Mouse (Mus musculus) thymus, postnatal 4 days (tissue): ENCODE data around the gene Zfyve16.

ENCODE experiments used
- DNase-seq: peaks from one replicate; pipeline ENCODE4 v3.0.0; 2021

Zfyve16 gene

DNA sequence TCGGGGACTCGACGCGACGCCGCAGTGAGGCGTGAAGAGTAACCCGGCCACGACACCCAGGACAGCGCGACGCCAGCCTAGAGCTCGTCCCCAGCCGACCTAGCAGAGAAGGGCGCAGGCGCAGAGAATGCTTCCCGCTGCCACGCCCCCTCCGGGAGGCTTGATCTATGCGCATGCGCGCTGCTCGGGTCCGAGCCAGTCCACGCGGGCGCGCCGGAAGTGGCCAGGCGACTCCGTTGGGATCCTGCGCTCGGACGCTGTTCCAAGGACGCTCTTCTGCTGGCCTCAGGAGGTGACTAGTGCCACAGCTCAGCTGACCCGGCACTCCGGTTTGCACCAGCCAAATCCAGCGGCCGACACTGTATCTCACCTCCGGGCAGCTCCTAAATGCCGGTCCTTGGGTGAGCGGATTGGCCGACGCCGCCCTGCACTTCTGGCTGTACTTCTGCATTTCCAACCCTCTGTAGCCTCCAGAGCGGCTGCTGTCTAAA, at the start of gene Zfyve16:
Gene Zfyve16, minus strand, starts transcription at position 148 of the 491 bp plus-strand sequence.
- peak; percentile 98 for DNase-seq

DNA sequence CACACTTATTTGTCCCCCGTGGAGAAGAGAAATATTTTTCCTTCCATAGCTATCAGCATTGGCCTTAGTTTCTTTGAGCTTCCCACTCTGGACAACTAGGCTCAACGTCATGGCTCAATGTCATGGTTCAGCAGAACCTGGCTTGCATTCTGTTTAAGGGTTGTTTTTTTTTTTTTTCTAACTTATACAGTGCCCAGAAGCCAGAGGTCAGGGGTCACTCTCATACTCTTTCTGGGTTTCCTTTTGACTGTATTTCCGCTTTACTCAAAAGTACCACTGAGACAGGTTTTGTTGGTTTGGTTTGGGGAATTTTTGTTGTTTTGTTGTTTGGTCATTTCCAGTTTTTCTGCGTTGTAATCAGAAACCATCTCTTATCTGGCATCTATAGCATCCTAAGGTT, 47.5 kb upstream of the Zfyve16 start:
- DNase-seq, result no peak

DNA sequence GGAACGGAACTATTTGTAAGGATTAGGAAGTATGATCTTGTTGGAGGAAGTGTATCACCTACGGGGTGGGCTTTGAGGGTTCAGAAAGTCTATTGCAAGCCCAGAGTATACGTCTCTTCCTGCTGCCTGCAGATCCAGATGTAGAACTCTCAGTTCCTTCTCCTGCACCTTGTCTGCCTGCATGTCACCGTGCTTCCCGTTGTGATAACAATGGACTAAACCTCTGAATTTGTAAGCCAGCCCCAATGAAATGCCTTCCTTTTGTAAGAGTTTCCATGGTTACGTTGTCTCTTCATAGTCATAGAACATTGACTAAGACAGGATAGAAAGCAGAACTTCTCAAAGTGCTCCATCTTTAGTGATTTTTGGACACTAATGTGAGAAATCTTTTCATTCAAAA, 46.0 kb upstream of the Zfyve16 start:
- no peak for DNase-seq

DNA sequence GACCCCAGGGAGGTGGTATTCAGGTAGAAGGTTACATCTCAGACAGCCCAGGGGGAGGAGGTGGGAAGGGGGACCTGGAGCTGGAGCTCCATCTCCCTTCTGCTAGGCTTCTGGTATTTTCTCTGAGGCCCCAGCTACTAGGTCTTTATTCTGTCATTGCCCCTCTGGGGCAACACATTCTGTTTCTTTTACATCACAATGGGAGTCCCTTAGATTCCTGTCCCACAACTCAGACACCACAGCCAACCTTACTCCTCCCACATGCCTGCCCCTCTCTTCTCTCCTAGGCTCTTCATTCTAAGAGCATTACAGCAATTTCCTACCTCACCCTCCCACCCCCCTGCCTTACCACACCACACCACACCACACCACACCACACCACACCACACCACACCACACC, 45.4 kb upstream of the Zfyve16 start, which contains the start of gene Spz1:
Gene Spz1, minus strand, starts transcription at position 101 of the 400 bp plus-strand sequence.
- DNase-seq, result no peak

DNA sequence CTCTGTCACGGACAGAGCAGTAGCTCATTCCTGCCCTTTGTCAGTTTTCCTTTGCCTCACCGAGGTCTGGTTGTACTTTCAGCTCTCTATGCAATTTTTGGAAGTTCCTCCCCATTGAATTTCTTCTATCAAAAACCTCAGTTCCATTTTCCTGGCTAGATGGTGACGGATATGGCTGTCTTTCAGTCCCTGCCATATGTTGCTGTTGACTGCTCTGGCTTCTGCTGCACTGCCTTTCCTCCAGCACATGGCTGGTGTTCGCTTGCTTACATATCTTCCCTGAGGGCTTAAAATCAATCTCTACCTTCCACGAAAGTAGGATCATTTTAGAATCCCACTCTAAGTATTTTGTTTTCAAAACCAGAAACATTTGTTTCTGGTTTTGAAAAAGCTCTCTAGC, 28.8 kb upstream of the Zfyve16 start:
- DNase-seq, result no peak

DNA sequence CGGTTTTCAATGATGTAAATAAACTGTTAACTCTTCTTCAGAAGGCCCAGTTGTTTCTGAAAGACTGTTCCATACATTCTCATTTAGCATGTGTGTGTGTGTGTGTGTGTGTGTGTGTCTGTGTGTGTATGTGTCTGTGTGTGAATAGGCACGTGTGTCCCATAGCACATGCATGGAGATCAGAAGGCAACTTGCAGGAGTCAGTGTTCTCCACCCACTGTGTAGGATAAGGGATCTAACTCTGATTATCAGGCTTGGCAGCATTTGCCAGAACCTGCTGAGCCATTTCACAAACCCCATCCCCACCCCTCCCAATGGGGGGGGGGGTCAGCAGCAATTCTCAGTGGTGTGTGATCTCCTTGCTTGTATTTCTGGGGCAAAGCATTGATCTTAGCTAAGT, 26.6 kb upstream of the Zfyve16 start:
- DNase-seq, result no peak

DNA sequence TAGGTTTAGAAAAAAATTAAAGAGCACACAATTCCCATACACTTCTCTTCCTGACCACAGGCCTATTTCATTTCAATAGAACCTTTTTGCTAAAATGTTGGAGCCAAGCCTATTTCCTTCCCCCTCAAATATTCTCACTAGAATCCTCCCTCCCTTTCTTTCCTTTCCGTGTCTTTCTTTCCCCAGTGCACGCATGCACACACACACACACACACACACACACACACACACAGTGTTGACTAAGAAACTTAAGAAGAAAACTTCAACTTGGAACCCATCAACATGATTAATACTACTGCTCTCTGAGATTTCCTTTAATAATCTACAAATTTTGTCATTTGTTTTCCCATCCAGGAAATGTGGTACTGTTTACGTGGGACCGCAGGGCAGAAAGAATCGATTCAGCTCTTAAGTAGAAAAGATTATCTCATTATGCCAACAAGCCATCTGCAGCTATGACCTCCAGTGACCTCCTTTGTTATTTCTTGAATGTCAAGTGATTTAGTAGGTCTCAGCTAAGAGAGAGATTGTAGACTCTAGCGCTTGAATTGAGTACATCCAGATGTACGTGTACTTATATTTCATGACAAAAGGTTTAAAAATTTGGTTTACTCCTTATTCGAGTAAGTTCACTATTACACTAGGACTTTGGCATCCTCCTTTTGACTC, 25.9 kb upstream of the Zfyve16 start:
- no peak for DNase-seq

DNA sequence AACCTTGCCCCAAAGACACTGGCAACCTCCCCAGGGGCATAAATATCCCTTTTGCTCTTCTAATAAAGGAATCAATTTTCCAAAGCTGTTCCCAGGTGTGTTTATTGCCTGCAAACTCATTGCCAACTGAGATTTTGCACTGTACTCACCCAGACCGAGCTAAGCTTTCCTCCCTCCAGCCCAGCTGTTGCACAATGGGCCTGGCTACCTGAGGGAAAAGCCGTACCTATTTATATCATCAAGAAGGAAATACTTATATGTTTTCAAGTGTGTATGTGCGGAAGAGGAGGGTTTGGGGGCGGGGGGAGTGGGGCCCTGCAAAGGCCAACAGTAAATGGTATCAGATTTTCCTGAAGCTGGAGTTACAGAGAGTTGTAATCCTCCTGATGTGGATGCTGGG, 16.4 kb upstream of the Zfyve16 start:
- DNase-seq, result no peak

DNA sequence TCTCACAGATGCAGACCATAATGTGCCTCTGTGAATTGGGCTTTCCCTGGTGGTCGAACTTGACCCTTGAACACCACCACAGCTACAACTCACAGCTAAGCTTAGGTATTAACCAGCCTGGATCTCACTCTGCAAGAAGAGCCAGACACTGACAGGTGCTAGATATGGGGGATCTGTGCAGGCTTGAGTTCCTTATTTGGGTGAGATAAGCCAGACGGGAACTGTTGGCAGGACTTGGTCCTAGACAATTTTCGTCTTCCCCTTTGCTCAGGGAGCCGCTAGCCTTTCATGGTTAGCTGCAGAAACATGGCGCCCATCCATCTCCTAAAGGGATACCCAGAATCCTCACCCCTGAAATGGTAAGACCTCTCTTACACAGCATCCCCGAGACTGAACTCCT, 10.3 kb upstream of the Zfyve16 start:
- no peak for DNase-seq

DNA sequence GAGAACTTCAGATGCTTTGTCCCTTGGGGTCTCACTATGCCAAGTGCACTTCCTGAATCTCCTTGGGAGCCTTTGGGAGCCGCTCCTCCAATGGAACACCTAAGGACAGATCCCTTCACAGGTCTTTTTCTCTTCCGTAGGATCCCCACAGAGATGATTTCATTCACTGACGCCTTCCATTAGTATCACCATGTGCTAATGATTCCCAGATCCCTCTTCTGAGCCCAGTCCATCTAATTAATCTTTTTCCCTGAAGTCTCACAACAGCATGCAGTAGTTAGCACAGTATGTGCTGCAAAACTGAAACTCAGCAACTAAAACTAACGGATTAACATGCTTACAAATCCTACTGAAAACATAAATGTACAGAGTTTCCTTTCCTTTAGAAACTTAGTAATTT, 8.5 kb upstream of the Zfyve16 start:
- DNase-seq, result no peak

DNA sequence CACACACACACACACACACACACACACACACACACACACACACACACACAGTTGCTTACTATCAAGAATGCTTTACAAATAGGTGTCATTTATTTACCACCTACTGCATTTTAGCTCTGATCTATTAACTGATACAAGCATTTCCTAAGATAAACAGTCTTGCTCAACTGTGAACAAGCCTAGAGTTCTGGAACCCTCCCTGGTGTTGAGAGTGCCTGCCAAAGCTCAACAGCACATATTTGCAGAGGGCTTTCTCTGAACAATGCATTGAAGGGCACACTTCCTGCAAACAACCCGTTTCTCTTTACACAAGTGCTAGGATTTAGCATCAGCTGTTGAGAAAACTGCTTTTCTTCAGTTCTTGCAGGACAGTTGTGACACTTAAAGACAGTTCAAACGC, 3.1 kb upstream of the Zfyve16 start:
- DNase-seq, result no peak

DNA sequence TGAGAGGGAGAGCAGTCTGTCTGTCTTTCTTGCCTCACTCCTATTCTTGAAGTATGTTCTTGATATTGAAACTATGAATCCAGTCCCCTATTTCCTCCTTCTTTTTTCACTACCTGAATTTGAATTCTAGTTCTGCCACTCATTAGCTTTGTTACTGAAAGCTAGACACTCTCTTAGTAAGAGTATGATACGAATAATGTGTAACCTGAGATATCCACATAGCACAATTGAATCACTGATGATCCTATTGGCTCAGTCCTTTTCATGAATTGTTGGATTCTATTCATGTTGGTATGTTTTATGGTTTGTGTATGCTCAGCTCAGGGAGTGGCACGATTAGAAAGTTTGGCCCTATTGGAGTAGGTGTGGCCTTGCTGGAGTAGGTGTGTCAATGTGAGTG, 1.5 kb upstream of the Zfyve16 start:
- no peak for DNase-seq

DNA sequence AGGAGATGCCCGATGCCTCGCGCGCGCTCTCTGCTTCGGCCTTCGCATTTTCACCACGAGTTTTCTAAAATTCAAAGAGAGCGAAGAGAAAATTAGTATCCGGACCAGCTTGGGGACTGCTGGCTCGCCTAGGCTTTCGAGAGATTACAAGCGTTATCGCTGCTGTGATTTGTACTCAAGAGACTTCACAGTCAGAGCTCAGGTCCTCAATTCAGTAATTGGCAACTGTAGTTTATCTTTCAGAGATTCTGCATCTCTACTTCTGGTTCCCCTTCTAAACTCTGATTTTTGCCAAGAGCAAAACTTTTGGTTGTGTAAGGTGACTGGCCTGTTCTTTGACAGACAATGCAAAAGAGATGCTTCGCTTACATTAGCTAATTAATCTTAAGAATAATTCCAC, 569 bp upstream of the Zfyve16 start:
- DNase-seq, result no peak

DNA sequence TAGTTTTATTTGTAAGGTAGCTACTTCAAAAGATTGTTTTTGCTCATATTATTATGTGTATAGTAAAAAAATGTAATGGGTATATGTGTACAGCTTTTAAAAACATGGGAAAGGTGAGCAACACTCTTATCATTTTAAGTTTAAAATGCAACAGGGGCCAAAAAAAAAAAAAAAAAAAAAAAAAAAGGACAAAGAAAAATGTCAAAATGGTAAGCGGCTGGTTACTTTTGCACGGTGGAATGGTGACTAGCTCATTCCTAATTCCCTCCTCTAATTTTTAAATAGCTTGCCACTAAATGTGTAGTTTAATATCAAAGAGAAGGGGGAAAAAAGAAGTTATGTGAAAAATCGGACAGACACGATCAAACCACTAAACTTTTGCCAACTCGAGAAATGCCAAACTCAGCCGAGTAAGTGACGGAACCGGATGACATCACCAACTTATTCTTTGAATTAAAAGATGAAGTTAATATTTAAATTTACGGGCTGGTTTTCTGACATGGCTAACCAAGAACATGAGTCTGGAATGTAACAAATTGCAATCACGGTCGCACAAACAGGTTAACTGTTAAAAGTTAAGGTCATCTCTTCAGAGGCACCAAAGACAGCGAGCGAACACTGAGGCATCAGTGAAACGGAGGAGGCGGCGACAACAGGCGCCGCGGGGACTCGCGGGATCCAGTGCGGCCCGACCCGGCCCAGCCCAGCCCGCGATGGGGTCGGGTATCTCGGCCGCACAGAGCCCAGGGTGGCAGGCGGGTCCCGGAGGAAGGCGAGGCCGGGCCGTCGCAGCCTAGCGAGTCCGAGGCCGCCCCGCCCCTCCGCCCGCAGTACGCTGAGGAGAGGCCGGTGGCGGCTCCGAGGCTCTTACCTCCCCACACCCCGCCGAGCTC, 594 bp downstream of the Zfyve16 start:
- no peak for DNase-seq

DNA sequence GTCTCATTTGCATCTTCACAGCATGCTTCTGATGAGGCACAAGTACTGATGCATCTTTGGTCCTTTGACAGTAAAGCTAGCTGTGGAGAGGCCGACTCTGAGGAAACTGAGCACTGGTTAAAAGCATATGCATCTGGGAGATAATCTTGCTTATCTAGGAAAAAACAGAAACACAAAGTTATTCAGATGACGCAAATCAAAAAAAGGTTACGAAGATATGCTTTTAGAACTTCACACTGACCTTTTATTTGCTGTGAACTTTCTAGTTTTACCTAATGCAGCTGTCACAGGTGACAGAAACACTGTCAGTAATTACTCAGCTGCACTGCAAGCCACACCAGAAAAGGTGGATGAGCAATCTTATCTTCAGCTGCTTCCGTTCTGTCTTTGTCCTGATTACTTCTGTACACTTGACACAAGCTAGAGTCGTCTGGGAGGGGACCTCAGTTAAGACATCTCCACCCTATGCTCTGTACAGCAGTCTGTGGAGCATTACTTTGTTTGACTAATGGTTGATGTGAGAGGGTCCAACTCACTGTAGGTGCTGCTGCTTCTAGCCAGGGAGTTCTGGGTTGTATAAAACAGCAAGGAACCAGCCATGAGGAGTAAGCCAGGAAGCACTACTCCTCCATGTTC, 7.4 kb downstream of the Zfyve16 start:
- DNase-seq, result no peak

DNA sequence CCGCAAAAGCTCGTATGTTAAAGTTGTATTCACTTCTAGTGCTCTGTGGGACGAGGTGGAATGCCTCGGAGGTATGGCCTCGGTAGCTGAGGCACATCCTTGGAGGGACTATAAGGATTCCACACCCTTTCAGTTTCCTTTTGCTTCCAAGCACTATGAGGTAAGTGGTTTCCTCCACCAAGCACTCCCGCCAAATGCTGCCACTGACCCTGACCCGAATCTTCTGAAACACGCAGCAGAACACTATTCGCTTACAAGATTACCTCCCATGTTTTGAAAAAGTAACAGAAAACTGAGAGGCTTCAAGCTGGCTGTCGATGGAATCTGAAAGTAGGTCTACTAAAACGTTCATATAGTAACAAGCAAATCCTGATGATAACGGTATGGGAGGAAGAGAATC, 25.8 kb downstream of the Zfyve16 start:
- no peak for DNase-seq

DNA sequence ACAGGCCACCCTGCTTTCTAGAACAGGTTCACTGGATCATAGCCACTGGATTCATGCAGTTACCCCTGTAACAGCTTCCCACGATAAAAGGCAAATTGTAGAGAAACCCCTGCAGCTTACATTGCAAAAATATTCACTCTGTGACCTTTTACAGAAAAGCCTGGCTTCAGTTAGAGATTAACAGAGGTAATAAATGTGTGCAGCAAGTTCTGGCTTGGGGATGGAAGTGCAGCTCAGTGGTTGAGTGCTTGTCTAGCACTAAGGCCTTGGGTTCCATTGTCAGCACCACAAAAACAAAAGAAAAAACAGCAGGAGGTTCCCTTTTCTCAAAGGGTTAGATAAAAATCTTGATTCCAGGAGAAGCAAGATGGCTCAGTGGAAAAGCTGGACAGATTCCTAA, 38.7 kb downstream of the Zfyve16 start:
- no peak for DNase-seq

DNA sequence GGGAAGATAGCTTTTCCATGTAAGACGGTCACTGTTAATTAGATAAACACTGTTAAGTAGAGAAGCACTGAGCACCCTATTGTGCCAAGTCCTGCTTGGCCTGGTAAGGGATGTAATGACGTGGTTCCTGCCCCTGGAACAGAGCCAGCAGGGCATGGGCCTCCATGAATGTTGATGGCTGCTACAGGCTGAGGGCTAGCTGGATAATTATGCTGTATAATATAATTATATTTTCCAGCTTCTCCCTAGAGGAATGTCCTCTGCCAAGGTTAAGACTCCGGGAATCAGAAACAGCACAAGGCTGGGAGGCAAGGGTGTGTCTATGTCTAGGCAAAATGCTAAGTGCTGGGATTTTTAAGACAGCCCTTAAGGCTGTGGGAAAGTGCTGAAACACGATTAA, 39.9 kb downstream of the Zfyve16 start:
- DNase-seq, result no peak

DNA sequence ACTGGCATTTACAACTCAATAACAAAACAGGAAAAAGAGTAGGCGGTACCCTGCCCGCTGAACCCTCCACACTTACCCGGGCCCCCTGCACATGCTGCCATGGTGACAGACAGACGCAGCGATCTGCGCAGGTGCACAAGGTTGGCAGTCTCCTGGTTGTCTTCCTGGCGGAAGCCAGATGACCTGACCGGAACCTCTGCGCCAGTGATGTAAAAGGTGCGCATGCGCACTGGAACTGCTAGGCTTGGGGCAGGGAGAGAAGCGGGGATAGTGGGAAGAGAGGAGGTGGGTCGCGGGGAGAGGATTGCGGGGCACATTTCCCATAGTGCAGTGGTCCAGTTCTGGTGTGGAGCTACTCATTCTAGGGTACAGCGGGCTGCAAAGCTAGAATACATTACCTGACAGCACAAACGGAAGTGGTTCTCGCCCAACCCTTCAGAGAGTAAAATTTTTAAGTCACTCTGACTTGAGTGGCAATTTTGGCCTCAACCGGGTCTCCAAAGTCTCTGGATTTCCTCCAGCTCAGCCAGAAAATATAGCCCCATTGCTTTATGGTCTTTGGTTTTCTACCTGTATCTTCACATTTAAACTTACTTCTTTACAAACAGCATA, 46.7 kb downstream of the Zfyve16 start, which contains the start of gene Fam151b:
Gene Fam151b, minus strand, starts transcription at position 164 of the 612 bp plus-strand sequence.
- peak; percentile 95 for DNase-seq

DNA sequence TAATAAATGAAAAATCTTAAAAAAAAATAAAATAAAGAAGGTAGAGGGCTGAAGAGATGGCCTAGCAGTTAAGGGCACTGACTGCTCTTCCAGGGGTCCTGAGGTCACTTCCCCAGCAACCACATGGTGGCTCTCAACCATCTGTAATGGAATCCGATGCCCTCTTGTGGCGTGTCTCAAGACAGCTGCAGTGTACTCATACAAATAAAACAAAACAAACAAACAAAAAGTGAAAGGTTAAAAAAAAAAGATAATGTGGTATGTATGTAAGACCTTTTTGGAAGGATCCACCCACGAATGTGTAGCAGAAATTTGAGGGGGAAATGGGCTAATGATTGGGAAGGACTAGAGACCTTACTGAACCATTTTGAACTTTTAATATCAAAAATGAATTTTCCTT, 47.3 kb downstream of the Zfyve16 start:
- DNase-seq, result peak; percentile 69

DNA sequence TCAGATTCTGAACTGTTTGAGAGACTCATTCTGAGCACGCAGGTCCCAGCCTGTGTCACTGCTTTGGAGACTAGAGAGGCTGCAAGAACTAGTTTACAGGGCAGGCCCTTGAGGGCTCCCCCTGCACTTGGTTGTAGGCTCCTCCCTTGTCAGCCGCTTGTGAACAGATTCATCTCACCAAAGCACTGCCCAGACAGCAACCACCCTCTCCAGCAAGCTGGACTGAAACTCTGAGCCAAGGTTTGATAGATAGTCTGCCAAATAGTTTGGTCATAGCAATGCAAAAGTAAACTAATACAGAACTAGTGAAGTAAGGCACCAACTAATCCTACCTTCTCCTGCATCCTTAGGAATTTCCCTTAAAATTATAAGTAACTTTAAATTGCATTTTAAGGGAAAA, 60.5 kb downstream of the Zfyve16 start:
- no peak for DNase-seq

DNA sequence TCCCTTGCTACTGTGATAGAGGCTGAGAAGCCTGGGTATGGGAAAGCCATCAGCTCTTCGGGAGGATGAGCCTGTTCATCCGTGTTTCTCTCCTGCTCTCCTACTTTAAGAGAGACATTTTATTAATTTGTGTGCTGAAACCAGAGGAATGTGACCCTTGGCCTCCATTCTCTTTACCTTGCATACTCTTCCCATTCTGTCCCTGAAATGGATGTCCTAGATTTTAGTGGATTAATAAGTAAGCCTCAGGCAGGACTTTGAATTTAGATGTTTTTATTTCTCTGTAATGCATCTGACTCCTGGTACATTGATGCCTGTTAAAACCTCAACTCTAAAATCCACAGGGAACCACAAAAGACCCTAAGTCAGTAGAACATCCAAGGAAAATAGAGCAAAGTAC, 61.3 kb downstream of the Zfyve16 start:
- no peak for DNase-seq

DNA sequence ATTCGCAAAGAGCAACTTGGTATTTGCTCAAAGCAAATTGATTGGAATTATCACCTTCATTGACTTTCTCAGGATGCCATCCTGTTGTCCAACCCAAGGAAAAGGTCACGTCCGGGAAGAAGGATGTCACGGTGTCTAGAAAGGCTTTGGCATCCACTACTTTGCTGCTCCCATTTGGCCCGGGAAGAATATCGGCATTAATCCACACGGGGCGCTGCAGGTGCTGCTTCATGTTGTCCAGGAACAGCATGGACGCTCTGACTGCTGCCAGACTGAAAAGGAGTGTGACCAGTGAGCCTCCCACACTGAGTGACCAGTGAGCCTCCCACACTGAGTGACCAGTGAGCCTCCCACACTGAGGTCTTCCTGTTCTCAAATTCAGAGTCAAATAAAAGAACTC, 62.8 kb downstream of the Zfyve16 start:
- no peak for DNase-seq
